Mouse (Mus musculus): ENCODE data around the gene Sept5. TPM values are rescaled to one million over a fixed set of nuclear protein-coding genes. Genes with fewer than 3 reads are reported as not detected.
A peak's percentile ranks its signal among the peaks of the same experiment; 100 is the strongest.

Sept5 gene
- polyA plus RNA-seq, 1 experiment from 2014 or later, result 18.9 TPM

DNA sequence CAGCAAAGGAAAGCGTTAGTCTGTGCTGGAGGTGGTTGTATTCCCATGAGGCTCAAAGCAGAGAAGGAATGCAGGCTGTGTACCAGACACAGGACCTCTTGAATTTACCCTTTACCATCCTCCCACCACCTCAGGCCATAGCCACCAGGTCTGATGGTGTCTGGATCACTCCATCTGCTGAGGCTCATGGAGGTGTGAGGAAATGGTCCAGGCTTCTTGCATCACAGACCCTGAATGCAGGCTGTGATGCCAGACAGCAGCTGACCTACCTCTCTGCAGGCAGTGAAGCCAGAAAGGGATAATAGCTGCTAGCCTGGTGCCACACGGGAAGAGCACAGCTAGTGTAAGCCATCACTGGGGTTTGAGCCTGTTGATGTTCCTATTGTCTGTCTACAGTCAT is 8.6 kb upstream of the Sept5 start:
- no peak for ATAC-seq (ENCODE audit: insufficient number of reproducible peaks, insufficient read depth, low FRiP score, low read depth)
- no peak overlapping the region for H3K4me2 ChIP-seq (replicated peaks; ENCODE audit: low read depth, low read length)
- no peaks in the 10 kb centered on the region for H3K9me3 ChIP-seq (ENCODE audit: control insufficient read depth, low read depth, low read length)
- no peak overlapping the region for H3K4me3 ChIP-seq (ENCODE audit: low read depth, low read length)
- 50% methylated on average over 2 of the region's 2 CpGs for WGBS
- H3K9ac ChIP-seq (replicated peaks; ENCODE audit: low read depth, low read length), result no peak overlapping the region
- no peaks in the 10 kb centered on the region for H3K27me3 ChIP-seq (ENCODE audit: control insufficient read depth, insufficient read depth, low read length)
- H3K27ac ChIP-seq (ENCODE audit: low read length), result no peak overlapping the region
- H3K4me1 ChIP-seq (ENCODE audit: control insufficient read depth, insufficient read depth, low read length), result no peaks in the 10 kb centered on the region
- no peaks in the 10 kb centered on the region for H3K36me3 ChIP-seq (ENCODE audit: control insufficient read depth, insufficient read depth, low read length)

GRCm38 (mm10) chr16:18636804-18637203 is 7.0 kb upstream of the Sept5 start:
- H3K9ac ChIP-seq (replicated peaks; ENCODE audit: low read depth, low read length), result no peak overlapping the region
- H3K27ac ChIP-seq (ENCODE audit: low read length), result no peak overlapping the region
- no peak overlapping the region for H3K4me2 ChIP-seq (replicated peaks; ENCODE audit: low read depth, low read length)
- H3K4me3 ChIP-seq (ENCODE audit: low read depth, low read length), result no peak overlapping the region
- 71% methylated on average over 3 of the region's 3 CpGs for WGBS
- no peaks in the 10 kb centered on the region for H3K9me3 ChIP-seq (ENCODE audit: control insufficient read depth, low read depth, low read length)
- H3K4me1 ChIP-seq (ENCODE audit: control insufficient read depth, insufficient read depth, low read length), result no peaks in the 10 kb centered on the region
- H3K27me3 ChIP-seq (ENCODE audit: control insufficient read depth, insufficient read depth, low read length), result no peaks in the 10 kb centered on the region
- no peaks in the 10 kb centered on the region for H3K36me3 ChIP-seq (ENCODE audit: control insufficient read depth, insufficient read depth, low read length)
- no peak for ATAC-seq (ENCODE audit: insufficient number of reproducible peaks, insufficient read depth, low FRiP score, low read depth)

DNA sequence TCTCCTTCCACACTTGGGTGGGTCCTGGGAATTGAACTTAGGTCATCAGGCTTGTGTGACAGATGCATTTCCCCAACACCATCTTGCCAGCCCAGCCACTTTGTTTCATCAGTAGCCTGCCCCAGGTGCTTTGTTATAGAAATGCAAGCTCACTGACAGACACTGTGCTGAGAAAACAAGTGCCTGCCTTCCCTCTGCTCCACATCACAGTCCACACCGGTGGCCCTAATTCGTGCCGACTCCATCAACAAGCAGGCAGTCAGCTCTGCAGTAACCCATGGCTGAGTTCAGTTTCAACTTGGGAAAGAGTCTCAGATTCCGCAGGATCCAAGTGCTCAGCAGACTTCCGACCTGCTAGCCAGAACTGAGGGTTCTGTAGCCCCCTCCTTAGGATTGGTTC is 6.6 kb upstream of the Sept5 start:
- H3K9ac ChIP-seq (replicated peaks; ENCODE audit: low read depth, low read length), result no peak overlapping the region
- no peak for ATAC-seq (ENCODE audit: insufficient number of reproducible peaks, insufficient read depth, low FRiP score, low read depth)
- no peak overlapping the region for H3K4me2 ChIP-seq (replicated peaks; ENCODE audit: low read depth, low read length)
- no peaks in the 10 kb centered on the region for H3K27me3 ChIP-seq (ENCODE audit: control insufficient read depth, insufficient read depth, low read length)
- WGBS, result 78% methylated on average over 5 of the region's 5 CpGs
- no peaks in the 10 kb centered on the region for H3K36me3 ChIP-seq (ENCODE audit: control insufficient read depth, insufficient read depth, low read length)
- H3K4me3 ChIP-seq (ENCODE audit: low read depth, low read length), result no peak overlapping the region
- H3K9me3 ChIP-seq (ENCODE audit: control insufficient read depth, low read depth, low read length), result no peaks in the 10 kb centered on the region
- H3K4me1 ChIP-seq (ENCODE audit: control insufficient read depth, insufficient read depth, low read length), result no peaks in the 10 kb centered on the region
- H3K27ac ChIP-seq (ENCODE audit: low read length), result no peak overlapping the region

DNA sequence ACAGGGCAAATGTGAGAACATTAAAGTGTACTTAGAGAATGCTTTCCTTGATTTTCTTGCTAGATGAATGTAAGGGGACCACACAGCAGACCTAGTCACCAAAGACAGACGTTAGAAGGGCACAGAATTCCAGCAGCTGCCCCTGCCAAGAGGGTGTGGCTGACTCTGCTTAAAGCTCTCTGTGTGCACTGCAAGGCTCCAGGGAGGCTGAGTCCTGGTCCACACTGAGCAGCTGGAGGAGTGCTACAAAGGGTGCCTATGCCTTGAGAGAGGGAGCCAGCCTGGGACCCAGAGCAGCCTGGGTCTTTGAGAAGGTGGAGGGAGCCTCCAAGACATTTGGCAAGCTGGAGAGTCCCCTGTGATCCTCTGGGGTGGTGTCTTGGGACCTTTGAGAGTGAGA is 3.6 kb upstream of the Sept5 start:
- Histone ChIP-seq H3K4me2 (replicated peaks; ENCODE audit: low read depth, low read length) (no peak overlapping the region), H3K4me1 (ENCODE audit: control insufficient read depth, insufficient read depth, low read length) (peaks cover 7% of the 10 kb centered on the region; the same call in 1 of the 2 replicates), H3K9me3 (ENCODE audit: control insufficient read depth, low read depth, low read length) (no peaks in the 10 kb centered on the region), H3K4me3 (ENCODE audit: low read depth, low read length) (no peak overlapping the region), H3K27ac (ENCODE audit: low read length) (no peak overlapping the region), H3K9ac (replicated peaks; ENCODE audit: low read depth, low read length) (no peak overlapping the region), H3K36me3 (ENCODE audit: control insufficient read depth, insufficient read depth, low read length) (no peaks in the 10 kb centered on the region), H3K27me3 (ENCODE audit: control insufficient read depth, insufficient read depth, low read length) (no peaks in the 10 kb centered on the region)
- WGBS, result 24% methylated on average over 1 of the region's 1 CpGs
- ATAC-seq (ENCODE audit: insufficient number of reproducible peaks, insufficient read depth, low FRiP score, low read depth), result no peak

DNA sequence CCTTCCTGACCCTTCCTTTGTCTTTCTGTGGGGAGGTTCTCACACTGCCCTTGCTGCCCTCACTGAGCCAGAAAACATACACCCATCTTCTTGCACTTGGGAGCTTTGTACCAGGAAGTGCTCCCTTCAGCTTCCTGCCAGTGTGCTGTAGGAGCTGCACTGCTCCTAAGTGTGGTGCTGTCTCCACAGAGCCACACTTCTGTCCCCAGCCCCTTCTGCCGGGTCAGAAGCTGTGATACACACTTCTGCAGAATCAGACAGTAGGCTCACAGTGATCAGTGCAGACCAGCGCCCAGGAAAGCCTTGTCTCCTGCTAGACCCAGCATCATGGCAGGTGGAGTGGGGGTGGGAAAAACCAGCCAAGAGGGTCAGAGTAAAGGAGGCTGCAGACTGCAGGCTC is 3.1 kb upstream of the Sept5 start:
- ATAC-seq (ENCODE audit: insufficient number of reproducible peaks, insufficient read depth, low FRiP score, low read depth), result no peak
- Histone ChIP-seq H3K27me3 (ENCODE audit: control insufficient read depth, insufficient read depth, low read length) (no peaks in the 10 kb centered on the region), H3K36me3 (ENCODE audit: control insufficient read depth, insufficient read depth, low read length) (no peaks in the 10 kb centered on the region), H3K27ac (ENCODE audit: low read length) (no peak overlapping the region), H3K4me1 (ENCODE audit: control insufficient read depth, insufficient read depth, low read length) (peaks cover 12% of the 10 kb centered on the region; the same call in 1 of the 2 replicates), H3K4me3 (ENCODE audit: low read depth, low read length) (no peak overlapping the region), H3K9ac (replicated peaks; ENCODE audit: low read depth, low read length) (no peak overlapping the region), H3K4me2 (replicated peaks; ENCODE audit: low read depth, low read length) (no peak overlapping the region), H3K9me3 (ENCODE audit: control insufficient read depth, low read depth, low read length) (no peaks in the 10 kb centered on the region)
- 56% methylated on average over 2 of the region's 2 CpGs for WGBS

DNA sequence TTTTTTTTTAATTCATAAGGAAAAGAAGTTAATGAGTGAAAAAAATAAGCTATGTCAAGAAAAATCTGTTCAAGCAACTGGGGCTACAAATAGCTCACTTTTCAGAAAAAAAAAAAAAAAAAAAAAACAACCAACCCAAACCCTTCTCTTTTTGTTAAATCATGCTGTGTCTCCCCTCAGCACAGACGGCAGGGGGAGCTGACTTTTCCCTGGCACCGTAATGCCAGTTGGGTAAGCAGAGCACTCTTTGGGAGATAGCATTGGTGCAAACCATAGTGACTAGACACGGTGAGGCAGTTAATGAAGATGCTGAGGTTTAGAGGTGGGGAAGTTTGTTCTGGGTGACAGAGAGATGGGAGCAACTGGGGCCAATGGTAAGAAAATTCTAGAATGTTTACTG is 2.3 kb upstream of the Sept5 start:
- 54% methylated on average over 3 of the region's 3 CpGs for WGBS
- Histone ChIP-seq H3K9me3 (ENCODE audit: control insufficient read depth, low read depth, low read length) (no peaks in the 10 kb centered on the region), H3K4me3 (ENCODE audit: low read depth, low read length) (no peak overlapping the region), H3K4me2 (replicated peaks; ENCODE audit: low read depth, low read length) (no peak overlapping the region), H3K27ac (ENCODE audit: low read length) (no peak overlapping the region), H3K27me3 (ENCODE audit: control insufficient read depth, insufficient read depth, low read length) (0 out of 2 replicates have a peak, but pooled peaks cover 4% of the 10 kb centered on the region), H3K4me1 (ENCODE audit: control insufficient read depth, insufficient read depth, low read length) (peaks cover 12% of the 10 kb centered on the region; the same call in 1 of the 2 replicates), H3K9ac (replicated peaks; ENCODE audit: low read depth, low read length) (no peak overlapping the region), H3K36me3 (ENCODE audit: control insufficient read depth, insufficient read depth, low read length) (no peaks in the 10 kb centered on the region)
- ATAC-seq (ENCODE audit: insufficient number of reproducible peaks, insufficient read depth, low FRiP score, low read depth), result no peak

- Histone ChIP-seq H3K4me1 (ENCODE audit: control insufficient read depth, insufficient read depth, low read length) (peaks cover 16% of the 10 kb centered on the region; the same call in 1 of the 2 replicates), H3K4me3 (ENCODE audit: low read depth, low read length) (no peak overlapping the region), H3K4me2 (replicated peaks; ENCODE audit: low read depth, low read length) (no peak overlapping the region), H3K36me3 (ENCODE audit: control insufficient read depth, insufficient read depth, low read length) (no peaks in the 10 kb centered on the region), H3K9ac (replicated peaks; ENCODE audit: low read depth, low read length) (no peak overlapping the region), H3K27me3 (ENCODE audit: control insufficient read depth, insufficient read depth, low read length) (0 out of 2 replicates have a peak, but pooled peaks cover 8% of the 10 kb centered on the region), H3K9me3 (ENCODE audit: control insufficient read depth, low read depth, low read length) (no peaks in the 10 kb centered on the region), H3K27ac (ENCODE audit: low read length) (no peak overlapping the region)
- 54% methylated on average over 7 of the region's 7 CpGs for WGBS
- ATAC-seq (ENCODE audit: insufficient number of reproducible peaks, insufficient read depth, low FRiP score, low read depth), result no peak
These were observed 1.4 kb upstream of the Sept5 start for GRCm38 (mm10) chr16:18631141-18631540.

DNA sequence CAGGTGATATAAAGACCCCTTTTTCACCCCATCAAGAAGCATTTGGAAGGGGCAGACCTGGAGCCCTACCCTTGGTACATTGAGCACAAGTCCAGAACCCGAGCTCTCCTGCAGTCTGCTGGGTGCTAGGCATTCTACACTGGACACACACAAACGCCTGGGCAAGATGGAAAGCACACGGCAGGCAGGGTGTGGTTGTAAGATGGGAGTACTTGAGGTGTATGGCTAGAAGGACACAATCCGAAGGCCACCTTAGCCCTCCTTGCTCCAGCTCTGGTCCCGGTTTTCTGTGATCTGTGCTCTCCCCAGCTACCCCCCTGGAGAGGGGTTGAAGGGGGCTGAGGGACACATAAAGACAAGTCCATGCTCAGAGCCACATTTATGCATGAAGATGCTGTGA is 537 bp upstream of the Sept5 start:
- H3K27ac ChIP-seq (ENCODE audit: low read length), result no peak overlapping the region; the same call in 1 of the 2 replicates
- no peak overlapping the region; the same call in 1 of the 2 replicates for H3K9ac ChIP-seq (replicated peaks; ENCODE audit: low read depth, low read length)
- peaks cover 20% of the 10 kb centered on the region; the same call in 1 of the 2 replicates for H3K4me1 ChIP-seq (ENCODE audit: control insufficient read depth, insufficient read depth, low read length)
- peak overlapping the region; percentile 81 for H3K4me2 ChIP-seq (replicated peaks; ENCODE audit: low read depth, low read length)
- no peak for ATAC-seq (ENCODE audit: insufficient number of reproducible peaks, insufficient read depth, low FRiP score, low read depth)
- WGBS, result 58% methylated on average over 5 of the region's 5 CpGs
- no peaks in the 10 kb centered on the region for H3K36me3 ChIP-seq (ENCODE audit: control insufficient read depth, insufficient read depth, low read length)
- no peaks in the 10 kb centered on the region for H3K9me3 ChIP-seq (ENCODE audit: control insufficient read depth, low read depth, low read length)
- H3K4me3 ChIP-seq (ENCODE audit: low read depth, low read length), result peak overlapping the region; percentile 64
- peaks cover 16% of the 10 kb centered on the region for H3K27me3 ChIP-seq (ENCODE audit: control insufficient read depth, insufficient read depth, low read length)

DNA sequence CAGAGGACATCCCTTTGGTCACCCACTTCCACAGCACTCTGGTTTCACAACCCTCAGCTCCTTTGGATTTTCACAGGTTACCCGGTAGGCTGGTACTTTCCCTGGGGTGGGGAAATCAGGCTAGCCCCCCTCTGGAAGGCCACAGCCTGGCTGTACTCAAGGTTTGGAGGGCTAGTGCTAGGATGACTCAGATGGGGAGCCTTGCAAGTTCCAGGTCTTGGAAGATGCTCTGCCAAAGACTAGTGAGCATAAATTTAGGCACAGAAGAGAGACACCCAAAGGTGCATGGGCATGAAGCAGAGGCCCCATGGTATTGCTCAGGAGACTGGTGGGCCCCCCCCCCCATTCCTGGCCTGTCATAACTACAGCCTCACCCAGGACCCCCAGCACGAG is 810 bp downstream of the Sept5 start:
- Histone ChIP-seq H3K9ac (replicated peaks; ENCODE audit: low read depth, low read length) (peak overlapping the region; percentile 52), H3K36me3 (ENCODE audit: control insufficient read depth, insufficient read depth, low read length) (no peaks in the 10 kb centered on the region), H3K9me3 (ENCODE audit: control insufficient read depth, low read depth, low read length) (no peaks in the 10 kb centered on the region), H3K4me2 (replicated peaks; ENCODE audit: low read depth, low read length) (peak overlapping the region; percentile 81), H3K4me3 (ENCODE audit: low read depth, low read length) (peak overlapping the region; percentile 64), H3K4me1 (ENCODE audit: control insufficient read depth, insufficient read depth, low read length) (peaks cover 20% of the 10 kb centered on the region; the same call in 1 of the 2 replicates), H3K27ac (ENCODE audit: low read length) (no peak overlapping the region), H3K27me3 (ENCODE audit: control insufficient read depth, insufficient read depth, low read length) (peaks cover 21% of the 10 kb centered on the region)
- ATAC-seq (ENCODE audit: insufficient number of reproducible peaks, insufficient read depth, low FRiP score, low read depth), result no peak
- WGBS, result 26% methylated on average over 2 of the region's 2 CpGs
